Mouse (Mus musculus) stomach, embryonic 14.5 days (tissue): ENCODE measurements at regions not wholly inside any gene's neighbourhood (a gene's known extent, or its start where the extent isn't known, plus 50 kb on each side); places are given as distances from the start of the nearest gene placed in this dataset.

ENCODE experiments used
- ATAC-seq: fragments of 200-750 bp; cut with Nextera tagmentation; 2 replicates; pipeline ENCODE4 v1.8.0; 2017; ENCODE audit warnings: low read depth, moderate TSS enrichment; ENCODE audit not compliant: insufficient number of reproducible peaks, insufficient read depth, low FRiP score
- H3K27ac ChIP-seq: fragments of 300-500 bp; sonication (generic); 2 replicates; pipeline ENCODE4 v1.5.1; 2014; ENCODE audit warnings: mild to moderate bottlenecking, low read length, moderate library complexity, mixed read lengths
- H3K27me3 ChIP-seq: fragments of 300-500 bp; sonication (generic); 2 replicates; pipeline ENCODE4 v1.6.1; 2014; ENCODE audit warnings: low read length, control low read depth, mixed read lengths; ENCODE audit not compliant: control insufficient read depth, insufficient read depth
- H3K36me3 ChIP-seq: fragments of 300-500 bp; sonication (generic); 2 replicates; pipeline ENCODE4 v1.6.1; 2014; ENCODE audit warnings: mild to moderate bottlenecking, control low read depth, low read length, moderate library complexity, mixed read lengths; ENCODE audit not compliant: control insufficient read depth, insufficient read depth
- H3K4me1 ChIP-seq: fragments of 300-500 bp; sonication (generic); 2 replicates; pipeline ENCODE4 v1.6.1; 2014; ENCODE audit warnings: low read length, control low read depth, mixed read lengths; ENCODE audit not compliant: control insufficient read depth, insufficient read depth
- H3K4me2 ChIP-seq: fragments of 300-500 bp; sonication (generic); replicated peaks from 2 replicates; pipeline ENCODE4 v1.6.1; 2014; ENCODE audit warnings: low read depth, low read length, control low read depth
- H3K4me3 ChIP-seq: fragments of 300-500 bp; sonication (generic); 2 replicates; pipeline ENCODE4 v1.5.1; 2014; ENCODE audit warnings: low read depth, low read length, control low read depth
- H3K9ac ChIP-seq: fragments of 300-500 bp; sonication (generic); replicated peaks from 2 replicates; pipeline ENCODE4 v1.6.1; 2014; ENCODE audit warnings: low read depth, mild to moderate bottlenecking, control low read depth, low read length, moderate library complexity, mixed read lengths
- H3K9me3 ChIP-seq: fragments of 300-500 bp; sonication (generic); 2 replicates; pipeline ENCODE4 v1.6.1; 2016; ENCODE audit warnings: low read depth, low read length, control low read depth; ENCODE audit not compliant: control insufficient read depth
- WGBS: fragments of 180-500 bp; shearing (Covaris S2); extraction: QIAGEN DNeasy Blood & Tissue Kit; methylation state at CpG from one replicate; pipeline ENCODE4 v1.1.7; 2014; 5-methylcytosine and 5-hydroxymethylcytosine counted together

GRCm38 (mm10) chr3:130975291-130975690 lies 135.0 kb upstream of the Lef1 start:
- H3K9ac ChIP-seq = no peak overlapping the region
- H3K27me3 ChIP-seq = no peaks in the 10 kb centered on the region
- ATAC-seq = no peak
- H3K9me3 ChIP-seq = no peaks in the 10 kb centered on the region
- H3K4me3 ChIP-seq = no peak overlapping the region
- H3K4me1 ChIP-seq = no peaks in the 10 kb centered on the region
- 35% methylated on average over 1 of the region's 1 CpGs for WGBS
- no peaks in the 10 kb centered on the region for H3K36me3 ChIP-seq
- H3K4me2 ChIP-seq = no peak overlapping the region
- no peak overlapping the region for H3K27ac ChIP-seq

GRCm38 (mm10) chr3:130972126-130972525 lies 138.1 kb upstream of the Lef1 start:
- whole genome bisulfite sequencing = 74% methylated on average over 2 of the region's 2 CpGs

GRCm38 (mm10) chr3:130965275-130965674 lies 145.0 kb upstream of the Lef1 start:
- Histone ChIP-seq H3K4me1 (0 out of 2 replicates have a peak, but pooled peaks cover 3% of the 10 kb centered on the region), H3K9ac (no peak overlapping the region), H3K9me3 (no peaks in the 10 kb centered on the region), H3K27me3 (no peaks in the 10 kb centered on the region), H3K4me3 (no peak overlapping the region), H3K4me2 (no peak overlapping the region), H3K27ac (no peak overlapping the region), H3K36me3 (no peaks in the 10 kb centered on the region)
- no peak for ATAC-seq
- WGBS = 73% methylated on average over 3 of the region's 3 CpGs

More at GRCm38 (mm10) chr3:130972126-130972525, 138.1 kb upstream of the Lef1 start:
- Histone ChIP-seq H3K27me3 (no peaks in the 10 kb centered on the region), H3K4me3 (no peak overlapping the region), H3K27ac (no peak overlapping the region), H3K9ac (no peak overlapping the region), H3K4me2 (no peak overlapping the region), H3K9me3 (no peaks in the 10 kb centered on the region), H3K4me1 (no peaks in the 10 kb centered on the region), H3K36me3 (no peaks in the 10 kb centered on the region)
- no peak for ATAC-seq

GRCm38 (mm10) chr3:130964088-130964487 lies 146.2 kb upstream of the Lef1 start:
- Histone ChIP-seq H3K36me3 (no peaks in the 10 kb centered on the region), H3K27me3 (no peaks in the 10 kb centered on the region), H3K27ac (no peak overlapping the region), H3K9me3 (no peaks in the 10 kb centered on the region), H3K4me3 (no peak overlapping the region), H3K9ac (no peak overlapping the region), H3K4me1 (0 out of 2 replicates have a peak, but pooled peaks cover 3% of the 10 kb centered on the region), H3K4me2 (no peak overlapping the region)
- ATAC-seq = no peak
- WGBS = 88% methylated on average over 6 of the region's 6 CpGs

- Histone ChIP-seq H3K4me2 (0 out of 2 replicates have a peak overlapping the region, but pooled peaks have one; percentile 7), H3K9me3 (no peaks in the 10 kb centered on the region), H3K27me3 (no peaks in the 10 kb centered on the region), H3K4me1 (0 out of 2 replicates have a peak, but pooled peaks cover 3% of the 10 kb centered on the region), H3K36me3 (no peaks in the 10 kb centered on the region), H3K4me3 (no peak overlapping the region), H3K9ac (no peak overlapping the region), H3K27ac (no peak overlapping the region)
- 32% methylated on average over 11 of the region's 11 CpGs for WGBS
- no peak for ATAC-seq
Observed at GRCm38 (mm10) chr3:130963625-130964024, 146.6 kb upstream of the Lef1 start.

- Histone ChIP-seq H3K9me3 (no peaks in the 10 kb centered on the region), H3K9ac (no peak overlapping the region), H3K4me1 (0 out of 2 replicates have a peak, but pooled peaks cover 3% of the 10 kb centered on the region), H3K4me2 (no peak overlapping the region), H3K27ac (no peak overlapping the region), H3K4me3 (no peak overlapping the region), H3K27me3 (no peaks in the 10 kb centered on the region), H3K36me3 (no peaks in the 10 kb centered on the region)
- WGBS = 64% methylated on average over 12 of the region's 12 CpGs
- 0 out of 2 replicates have a peak, but pooled peaks have one; percentile 14 for ATAC-seq
Observed at GRCm38 (mm10) chr3:130962701-130963472, 147.4 kb upstream of the Lef1 start.

- Histone ChIP-seq H3K9ac (no peak overlapping the region), H3K27ac (no peak overlapping the region), H3K9me3 (no peaks in the 10 kb centered on the region), H3K4me1 (0 out of 2 replicates have a peak, but pooled peaks cover 3% of the 10 kb centered on the region), H3K4me3 (no peak overlapping the region), H3K4me2 (no peak overlapping the region), H3K36me3 (no peaks in the 10 kb centered on the region), H3K27me3 (no peaks in the 10 kb centered on the region)
- no peak for ATAC-seq
- 23% methylated on average over 14 of the region's 14 CpGs for WGBS
Observed at GRCm38 (mm10) chr3:130962151-130962633, 148.1 kb upstream of the Lef1 start.

GRCm38 (mm10) chr3:130961704-130962103 lies 148.6 kb upstream of the Lef1 start:
- Histone ChIP-seq H3K4me3 (no peak overlapping the region), H3K4me2 (no peak overlapping the region), H3K27me3 (no peaks in the 10 kb centered on the region), H3K4me1 (0 out of 2 replicates have a peak, but pooled peaks cover 3% of the 10 kb centered on the region), H3K36me3 (no peaks in the 10 kb centered on the region), H3K9ac (no peak overlapping the region), H3K9me3 (no peaks in the 10 kb centered on the region), H3K27ac (no peak overlapping the region)
- WGBS = 49% methylated on average over 6 of the region's 6 CpGs
- no peak for ATAC-seq
